Mouse (Mus musculus): ENCODE results near the gene Socs7.

Gene Socs7

DNA sequence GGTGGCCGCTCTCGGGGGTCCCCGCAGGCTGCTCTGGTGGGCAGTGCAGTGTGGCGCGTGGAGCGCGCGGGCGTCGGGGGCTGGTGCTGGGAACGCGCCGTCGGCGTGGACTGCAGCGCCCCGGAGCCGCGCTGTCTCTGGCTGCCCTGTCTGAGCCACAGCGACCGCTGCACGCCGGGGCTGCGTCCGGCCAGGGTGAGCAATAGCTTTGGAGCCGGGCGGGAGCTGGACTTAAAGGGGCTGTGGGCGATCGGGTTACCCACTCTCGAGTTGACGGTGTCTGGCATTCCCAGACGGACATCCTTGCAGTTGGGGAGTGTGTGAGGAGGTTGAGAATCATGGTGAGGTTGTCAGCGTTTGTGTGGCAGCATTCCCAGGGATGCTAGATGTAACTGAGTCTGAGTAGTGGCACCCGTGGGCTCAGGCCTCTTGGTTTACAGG, 78.1 kb downstream of the Socs7 start:
- DNase-seq (ENCODE audit: extremely low read depth, low read depth, low spot score), result no peak

DNA sequence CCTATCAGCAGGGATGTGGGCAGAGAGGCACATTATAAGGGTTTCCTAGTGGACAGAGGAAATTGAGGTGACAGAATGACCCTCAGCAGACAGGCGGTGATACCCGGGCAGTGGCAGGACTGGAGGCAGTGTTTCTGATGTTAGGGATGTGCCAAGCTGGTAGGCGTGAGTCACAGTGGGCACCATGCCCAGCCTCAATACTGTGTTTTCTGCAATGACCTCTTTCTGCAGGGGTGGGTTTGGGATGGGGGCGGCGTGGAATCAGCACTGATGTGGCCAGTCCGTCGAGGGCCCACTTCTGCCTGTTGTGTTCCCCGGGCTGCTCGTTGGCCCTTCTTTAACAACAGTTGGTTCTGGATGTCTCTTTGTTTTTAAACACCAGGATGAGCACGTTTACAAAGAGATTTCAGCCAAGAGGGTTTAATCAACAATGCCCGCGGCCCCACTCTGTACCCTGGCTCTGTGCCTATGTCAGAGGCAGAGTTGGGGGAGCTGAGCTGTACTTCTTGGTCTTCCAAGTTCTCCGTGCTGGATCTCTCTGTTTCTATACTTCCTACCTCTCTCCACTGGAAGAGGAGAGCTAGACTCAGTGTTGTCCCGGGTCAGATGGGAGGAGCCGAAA, 78.8 kb downstream of the Socs7 start:
- DNase-seq (ENCODE audit: extremely low read depth, low read depth, low spot score), result no peak

DNA sequence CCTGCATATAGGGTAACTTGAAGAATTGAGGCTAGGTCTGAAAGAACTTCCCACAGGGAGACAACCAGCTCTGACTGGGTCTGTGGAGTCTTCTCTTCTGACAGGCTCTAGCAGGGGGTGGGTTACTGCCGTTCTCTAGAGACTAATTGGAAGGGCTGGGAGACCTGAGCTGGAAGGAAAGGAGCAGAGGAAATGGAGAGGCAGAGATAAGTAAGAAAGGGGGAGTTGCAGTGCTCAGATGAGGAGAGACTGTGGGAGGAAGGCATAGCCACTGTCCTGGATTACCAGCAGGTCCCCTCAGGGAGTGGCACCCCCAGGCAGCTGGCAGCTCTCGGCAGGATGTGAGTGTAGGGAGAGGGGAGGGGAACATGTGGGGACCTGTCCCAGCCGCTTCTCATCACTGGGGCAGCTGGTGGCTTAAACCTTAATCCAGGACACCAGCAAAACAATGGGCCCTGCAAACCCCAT, 79.3 kb downstream of the Socs7 start:
- no peak for DNase-seq (ENCODE audit: extremely low read depth, low read depth, low spot score)

DNA sequence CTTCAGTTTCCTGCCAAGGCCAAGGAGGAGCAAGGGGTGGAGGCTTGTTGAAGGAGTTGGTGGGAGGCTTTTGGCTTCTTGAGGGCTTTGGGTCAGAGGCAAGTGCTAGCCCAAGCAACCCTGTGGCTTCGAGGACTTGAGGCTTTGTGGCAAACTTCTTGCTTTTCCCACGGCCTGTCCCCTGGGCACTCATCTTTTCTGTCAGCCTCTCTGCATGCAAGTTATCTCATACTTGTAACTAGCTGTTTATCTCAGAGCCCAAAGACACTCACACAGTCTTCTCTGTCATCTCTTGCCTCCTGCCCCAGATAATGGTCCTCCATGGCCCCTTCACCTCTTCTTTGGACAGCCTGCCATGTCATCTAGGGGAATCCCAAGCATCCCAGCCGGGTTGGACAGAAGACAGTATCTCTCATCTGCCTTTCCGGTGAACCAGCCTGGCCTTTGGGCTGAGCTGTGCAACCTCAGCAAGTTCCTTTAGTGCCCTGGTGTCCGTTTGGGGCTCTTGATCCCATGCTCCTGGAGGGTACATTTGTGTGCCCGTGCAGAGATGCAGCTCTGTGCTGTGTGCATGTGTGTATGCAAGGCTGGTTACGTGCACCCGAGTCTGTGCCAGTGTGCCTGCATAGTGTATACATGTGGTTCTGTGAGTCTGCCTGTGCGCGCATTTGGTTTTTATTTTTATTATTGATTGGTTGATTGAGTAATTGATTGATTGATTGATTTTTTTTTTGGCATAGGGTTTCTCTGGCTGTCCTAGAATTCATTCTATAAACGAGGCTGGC, 80.7 kb downstream of the Socs7 start:
- DNase-seq (ENCODE audit: extremely low read depth, low read depth, low spot score), result no peak

- DNase-seq (ENCODE audit: extremely low read depth, low read depth, low spot score), result no peak
Measured at GRCm38 (mm10) chr11:97445596-97445995, 83.2 kb downstream of the Socs7 start.

GRCm38 (mm10) chr11:97445999-97446511, 83.7 kb downstream of the Socs7 start:
- no peak for DNase-seq (ENCODE audit: extremely low read depth, low read depth, low spot score)

GRCm38 (mm10) chr11:97447979-97448378, 85.6 kb downstream of the Socs7 start:
- no peak for DNase-seq (ENCODE audit: extremely low read depth, low read depth, low spot score)
